Mouse (Mus musculus): ENCODE data around the gene Arsa. TPM values are rescaled to one million over a fixed set of nuclear protein-coding genes. Genes with fewer than 3 reads are reported as not detected.
A peak's percentile ranks its signal among the peaks of the same experiment; 100 is the strongest.

Arsa gene
- polyA plus RNA-seq, 1 experiment from 2014 or later = 22.1 TPM

DNA sequence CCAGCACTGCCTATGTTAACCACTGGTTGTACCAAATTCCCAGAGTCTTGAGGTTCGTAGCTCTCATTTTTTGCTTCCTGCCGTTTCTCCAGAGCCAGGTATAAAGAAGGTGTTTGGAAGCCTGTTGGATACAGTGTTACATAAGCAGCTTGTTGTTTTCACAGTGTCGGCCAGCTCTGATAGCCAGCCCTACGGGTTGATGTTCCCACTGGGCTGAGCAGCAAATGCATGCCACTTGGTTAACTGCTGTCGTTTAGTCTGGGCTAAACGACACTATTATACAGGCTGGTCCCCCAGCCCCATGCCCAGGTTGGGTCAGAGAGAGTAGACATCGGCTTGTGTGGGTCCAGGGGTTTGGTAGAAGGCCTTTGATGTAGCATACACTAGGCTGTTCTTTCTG is 44.7 kb upstream of the Arsa start:
- 70% methylated on average over 7 of the region's 7 CpGs for WGBS
- no peak for ATAC-seq (ENCODE audit: low read depth)

DNA sequence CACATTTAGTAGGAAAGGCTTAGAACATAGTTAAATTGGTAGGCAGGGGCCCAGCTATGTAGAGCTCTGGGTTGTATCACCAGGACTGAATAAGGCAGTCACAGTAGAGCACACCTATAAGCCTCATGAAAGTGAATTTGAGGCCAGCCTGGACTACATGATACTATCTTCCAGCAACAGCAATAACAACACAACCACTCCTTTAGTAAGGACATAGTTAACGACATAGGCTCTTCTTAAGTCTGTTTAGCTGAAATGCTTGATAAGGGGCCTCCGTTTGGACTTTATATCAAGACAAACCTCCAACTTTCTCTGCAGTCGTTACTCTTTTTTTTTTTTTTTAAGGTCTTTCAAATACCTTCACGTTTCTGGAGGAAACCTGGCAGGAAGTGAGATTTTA is 35.5 kb upstream of the Arsa start:
- no peaks in the 10 kb centered on the region for H3K27me3 ChIP-seq (ENCODE audit: control insufficient read depth, insufficient read depth, low read depth, low read length)
- WGBS = 57% methylated on average over 4 of the region's 4 CpGs

More for the DNA sequence above, 44.7 kb upstream of the Arsa start:
- Histone ChIP-seq H3K4me2 (ENCODE audit: low read depth, low read length) (no peak overlapping the region), H3K9ac (ENCODE audit: low read length) (no peak overlapping the region), H3K4me3 (ENCODE audit: low read length) (no peak overlapping the region), H3K27me3 (ENCODE audit: control insufficient read depth, insufficient read depth, low read depth, low read length) (peaks cover 16% of the 10 kb centered on the region), H3K9me3 (ENCODE audit: control insufficient read depth, low read length) (no peaks in the 10 kb centered on the region), H3K4me1 (replicated peaks; ENCODE audit: control insufficient read depth, insufficient read depth, low read length) (0 out of 2 replicates have a peak, but pooled peaks cover 4% of the 10 kb centered on the region), H3K36me3 (ENCODE audit: control insufficient read depth, insufficient read depth, low read length) (no peaks in the 10 kb centered on the region; the same call in 1 of the 2 replicates), H3K27ac (ENCODE audit: low read length) (no peak overlapping the region)

GRCm38 (mm10) chr15:89507751-89508150 is 30.5 kb upstream of the Arsa start:
- H3K36me3 ChIP-seq (ENCODE audit: control insufficient read depth, insufficient read depth, low read length) = peaks cover 6% of the 10 kb centered on the region; the same call in 1 of the 2 replicates
- no peak overlapping the region for H3K9ac ChIP-seq (ENCODE audit: low read length)
- H3K4me1 ChIP-seq (replicated peaks; ENCODE audit: control insufficient read depth, insufficient read depth, low read length) = no peaks in the 10 kb centered on the region
- H3K9me3 ChIP-seq (ENCODE audit: control insufficient read depth, low read length) = no peaks in the 10 kb centered on the region
- WGBS = 82% methylated on average over 8 of the region's 8 CpGs
- no peak overlapping the region for H3K4me3 ChIP-seq (ENCODE audit: low read length)
- no peak for ATAC-seq (ENCODE audit: low read depth)
- H3K27ac ChIP-seq (ENCODE audit: low read length) = no peak overlapping the region
- H3K27me3 ChIP-seq (ENCODE audit: control insufficient read depth, insufficient read depth, low read depth, low read length) = no peaks in the 10 kb centered on the region
- H3K4me2 ChIP-seq (ENCODE audit: low read depth, low read length) = no peak overlapping the region

More for the DNA sequence above, 35.5 kb upstream of the Arsa start:
- Histone ChIP-seq H3K4me1 (replicated peaks; ENCODE audit: control insufficient read depth, insufficient read depth, low read length) (no peaks in the 10 kb centered on the region), H3K36me3 (ENCODE audit: control insufficient read depth, insufficient read depth, low read length) (no peaks in the 10 kb centered on the region), H3K4me2 (ENCODE audit: low read depth, low read length) (no peak overlapping the region), H3K27ac (ENCODE audit: low read length) (no peak overlapping the region), H3K9ac (ENCODE audit: low read length) (no peak overlapping the region), H3K9me3 (ENCODE audit: control insufficient read depth, low read length) (no peaks in the 10 kb centered on the region), H3K4me3 (ENCODE audit: low read length) (no peak overlapping the region)
- no peak for ATAC-seq (ENCODE audit: low read depth)

DNA sequence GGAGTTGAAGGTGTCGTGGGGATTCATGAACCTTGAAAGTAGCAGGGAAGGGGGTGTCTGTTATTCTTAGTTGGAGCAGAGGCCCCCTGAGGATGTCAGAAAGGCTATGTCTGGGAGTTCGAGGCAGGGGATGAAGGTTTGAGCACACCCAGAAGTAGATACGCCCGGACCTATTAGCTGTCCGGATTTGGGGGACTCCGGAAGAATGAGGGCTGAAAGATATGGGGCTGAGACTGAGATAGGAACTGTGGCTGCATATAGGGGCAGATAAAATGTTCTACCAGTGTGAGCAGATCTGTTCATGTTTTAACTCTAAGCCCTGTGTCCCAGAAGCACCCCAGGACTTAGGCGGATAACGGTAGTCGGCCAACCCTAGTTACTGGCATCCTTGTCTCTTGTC is 27.6 kb upstream of the Arsa start:
- H3K4me2 ChIP-seq (ENCODE audit: low read depth, low read length) = no peak overlapping the region
- no peak overlapping the region for H3K27ac ChIP-seq (ENCODE audit: low read length)
- peaks cover 5% of the 10 kb centered on the region for H3K4me1 ChIP-seq (replicated peaks; ENCODE audit: control insufficient read depth, insufficient read depth, low read length)
- no peaks in the 10 kb centered on the region for H3K9me3 ChIP-seq (ENCODE audit: control insufficient read depth, low read length)
- 0 out of 2 replicates have a peak, but pooled peaks cover 3% of the 10 kb centered on the region for H3K27me3 ChIP-seq (ENCODE audit: control insufficient read depth, insufficient read depth, low read depth, low read length)
- H3K36me3 ChIP-seq (ENCODE audit: control insufficient read depth, insufficient read depth, low read length) = peaks cover 6% of the 10 kb centered on the region; the same call in 1 of the 2 replicates
- no peak overlapping the region for H3K4me3 ChIP-seq (ENCODE audit: low read length)
- 94% methylated on average over 9 of the region's 9 CpGs for WGBS
- no peak overlapping the region for H3K9ac ChIP-seq (ENCODE audit: low read length)
- no peak for ATAC-seq (ENCODE audit: low read depth)

GRCm38 (mm10) chr15:89501321-89501720 is 24.1 kb upstream of the Arsa start:
- H3K9ac ChIP-seq (ENCODE audit: low read length) = no peak overlapping the region
- H3K36me3 ChIP-seq (ENCODE audit: control insufficient read depth, insufficient read depth, low read length) = no peaks in the 10 kb centered on the region
- no peak overlapping the region for H3K4me2 ChIP-seq (ENCODE audit: low read depth, low read length)
- no peak for ATAC-seq (ENCODE audit: low read depth)
- peaks cover 11% of the 10 kb centered on the region for H3K4me1 ChIP-seq (replicated peaks; ENCODE audit: control insufficient read depth, insufficient read depth, low read length)
- H3K4me3 ChIP-seq (ENCODE audit: low read length) = no peak overlapping the region
- WGBS = 78% methylated on average over 3 of the region's 3 CpGs
- peaks cover 9% of the 10 kb centered on the region for H3K27me3 ChIP-seq (ENCODE audit: control insufficient read depth, insufficient read depth, low read depth, low read length)
- no peaks in the 10 kb centered on the region for H3K9me3 ChIP-seq (ENCODE audit: control insufficient read depth, low read length)
- H3K27ac ChIP-seq (ENCODE audit: low read length) = no peak overlapping the region

DNA sequence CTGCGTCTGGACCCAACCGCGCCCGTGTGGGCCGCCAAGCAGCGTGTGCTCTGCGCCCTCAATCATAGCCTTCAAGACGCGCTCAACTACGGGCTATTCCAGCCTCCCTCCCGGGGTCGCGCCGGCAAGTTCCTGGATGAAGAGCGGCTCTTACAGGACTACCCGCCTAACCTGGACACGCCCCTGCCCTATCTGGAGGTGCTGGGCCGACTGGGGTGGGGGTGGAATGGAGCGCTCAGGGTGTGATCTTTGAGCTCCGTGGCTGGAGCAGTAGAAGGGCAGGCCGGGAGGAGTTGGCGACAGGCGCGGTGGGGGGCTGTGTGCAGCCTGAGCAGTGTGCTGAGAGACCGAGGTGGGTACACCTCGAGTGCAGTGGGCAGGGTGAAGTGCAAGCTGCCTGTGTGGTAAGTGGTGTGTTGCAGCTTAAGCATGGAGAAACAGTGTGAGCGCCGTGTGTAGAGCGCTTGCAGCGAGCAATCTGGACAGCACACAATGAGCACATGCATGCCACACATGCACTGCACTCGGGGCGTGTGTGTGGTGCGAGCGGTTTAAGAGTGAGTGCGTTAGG is 23.1 kb upstream of the Arsa start:
- peak overlapping the region; percentile 68 for H3K4me3 ChIP-seq (ENCODE audit: low read length)
- H3K9me3 ChIP-seq (ENCODE audit: control insufficient read depth, low read length) = no peaks in the 10 kb centered on the region
- peak overlapping the region; percentile 71 for H3K9ac ChIP-seq (ENCODE audit: low read length)
- H3K36me3 ChIP-seq (ENCODE audit: control insufficient read depth, insufficient read depth, low read length) = no peaks in the 10 kb centered on the region
- peaks cover 9% of the 10 kb centered on the region for H3K27me3 ChIP-seq (ENCODE audit: control insufficient read depth, insufficient read depth, low read depth, low read length)
- ATAC-seq (ENCODE audit: low read depth) = peak; percentile 13
- H3K4me1 ChIP-seq (replicated peaks; ENCODE audit: control insufficient read depth, insufficient read depth, low read length) = peaks cover 11% of the 10 kb centered on the region
- peak overlapping the region; percentile 82 for H3K4me2 ChIP-seq (ENCODE audit: low read depth, low read length)
- H3K27ac ChIP-seq (ENCODE audit: low read length) = no peak overlapping the region
- 1% methylated on average over 35 of the region's 35 CpGs for WGBS

DNA sequence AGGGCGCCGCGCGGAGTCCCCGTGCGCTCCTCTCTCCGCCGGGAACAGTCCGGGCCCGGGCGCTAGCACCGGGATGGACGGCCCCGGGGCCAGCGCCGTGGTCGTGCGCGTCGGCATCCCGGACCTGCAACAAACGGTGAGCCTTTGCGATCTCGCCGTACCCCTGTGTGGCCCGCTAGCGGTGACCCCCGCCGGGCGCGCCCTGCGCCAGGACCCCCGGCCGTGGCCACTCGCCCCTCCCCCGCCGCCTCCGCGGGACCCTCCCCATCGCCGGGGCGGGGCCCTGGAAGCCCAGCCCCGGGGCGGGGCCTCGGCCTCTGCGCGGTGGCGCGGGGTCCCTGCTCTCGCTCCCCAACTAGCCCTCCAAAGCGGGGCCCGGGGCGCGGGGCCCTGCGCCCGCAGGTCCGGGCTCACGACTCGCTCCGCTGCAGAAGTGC is 22.6 kb upstream of the Arsa start:
- WGBS = under 1% methylated on average over 21 of the region's 60 CpGs
- no peak overlapping the region for H3K27ac ChIP-seq (ENCODE audit: low read length)
- peak overlapping the region; percentile 68 for H3K4me3 ChIP-seq (ENCODE audit: low read length)
- peak; percentile 74 for ATAC-seq (ENCODE audit: low read depth)
- peaks cover 9% of the 10 kb centered on the region for H3K27me3 ChIP-seq (ENCODE audit: control insufficient read depth, insufficient read depth, low read depth, low read length)
- peak overlapping the region; percentile 71 for H3K9ac ChIP-seq (ENCODE audit: low read length)
- H3K4me1 ChIP-seq (replicated peaks; ENCODE audit: control insufficient read depth, insufficient read depth, low read length) = peaks cover 11% of the 10 kb centered on the region
- no peaks in the 10 kb centered on the region for H3K9me3 ChIP-seq (ENCODE audit: control insufficient read depth, low read length)
- H3K4me2 ChIP-seq (ENCODE audit: low read depth, low read length) = peak overlapping the region; percentile 82
- no peaks in the 10 kb centered on the region for H3K36me3 ChIP-seq (ENCODE audit: control insufficient read depth, insufficient read depth, low read length)

- Histone ChIP-seq H3K4me1 (replicated peaks; ENCODE audit: control insufficient read depth, insufficient read depth, low read length) (peaks cover 11% of the 10 kb centered on the region), H3K36me3 (ENCODE audit: control insufficient read depth, insufficient read depth, low read length) (no peaks in the 10 kb centered on the region), H3K4me2 (ENCODE audit: low read depth, low read length) (peak within 1 kb of the TSS; percentile 82), H3K9me3 (ENCODE audit: control insufficient read depth, low read length) (no peaks in the 10 kb centered on the region), H3K27ac (ENCODE audit: low read length) (peak within 1 kb of the TSS; percentile 63), H3K4me3 (ENCODE audit: low read length) (peak within 1 kb of the TSS; percentile 68), H3K9ac (ENCODE audit: low read length) (peak within 1 kb of the TSS; percentile 71), H3K27me3 (ENCODE audit: control insufficient read depth, insufficient read depth, low read depth, low read length) (peaks cover 9% of the 10 kb centered on the region)
- ATAC-seq (ENCODE audit: low read depth) = peak; percentile 43
- under 1% methylated on average over 35 of the region's 72 CpGs for WGBS
Measured at GRCm38 (mm10) chr15:89498961-89499688, 21.9 kb upstream of the Arsa start, which contains the start of gene Shank3. Gene Shank3, plus strand, starts transcription at chr15:89499623.
